Mouse (Mus musculus) left cerebral cortex, adult 8-10 months (tissue): Measurements from ENCODE around the gene Fen1. TPM values are rescaled to one million over a fixed set of nuclear protein-coding genes. Genes with fewer than 3 reads are reported as not detected.

Source experiments
- microRNA-seq, 2 experiments: library from miRNA; unstranded; fragments of <30 nt; microRNA quantifications; one replicate each; pipeline ENCODE4 v1.2.0; 2022
- total RNA-seq, 4 experiments: library from RNA; stranded (reverse); gene quantifications; 2 replicates each; pipeline ENCODE4 v1.2.4; 2022

Gene Fen1
- total RNA-seq, 4 experiments from 2014 or later, result 11.7 to 14.4 (median 13.0) TPM

Small RNAs within 50 kb of the gene (microRNA-seq; reads per million reads assigned to microRNA genes)
- 0 to 2.7 reads per million in 2 experiments for gene Mir6993

Other genes with a start within 250 kb of the Fen1 start
- gene Fth1, start 223.6 kb downstream of the Fen1 start, total RNA-seq, result 1,000 to 10,000 TPM; 2,793 to 3,196 (median 2,896) TPM
- gene Best1, start 202.5 kb downstream of the Fen1 start, total RNA-seq, result 1 to 10 TPM; 1.1 to 2.3 (median 1.2) TPM
- gene Rab3il1, start 202.5 kb downstream of the Fen1 start, total RNA-seq, result 10 to 100 TPM in 2 of 4 experiments, 1 to 10 TPM in 2; 9.2 to 12.7 (median 11.1) TPM
- gene Fads3, start 162.6 kb downstream of the Fen1 start, total RNA-seq, result 10 to 100 TPM; 25.9 to 28.5 (median 27.1) TPM
- gene Fads2, start 102.4 kb downstream of the Fen1 start, total RNA-seq, result 100 to 1,000 TPM; 123 to 134 (median 128) TPM
- gene Fads1, start 21.3 kb downstream of the Fen1 start, total RNA-seq, result 100 to 1,000 TPM; 194 to 215 (median 198) TPM
- gene Tmem258, start 155 bp downstream of the Fen1 start, total RNA-seq, result 10 to 100 TPM; 70.4 to 87.1 (median 72.2) TPM
- gene Myrf, start 36.6 kb upstream of the Fen1 start, total RNA-seq, result 10 to 100 TPM; 28.7 to 33.3 (median 29.0) TPM
- gene Dagla, start 100.7 kb upstream of the Fen1 start, total RNA-seq, result 10 to 100 TPM; 72.6 to 77.7 (median 74.9) TPM
- gene Syt7, start 184.9 kb upstream of the Fen1 start, total RNA-seq, result 100 to 1,000 TPM; 268 to 306 (median 296) TPM